Mouse (Mus musculus) left cerebral cortex, adult 8-10 months (tissue): ENCODE results near the gene Trem3. TPM values are rescaled to one million over a fixed set of nuclear protein-coding genes. Genes with fewer than 3 reads are reported as not detected.

Experiments
- DNase-seq, 2 experiments: peaks; one replicate each; pipeline ENCODE4 v3.0.0; 2022; ENCODE audit warnings: low spot score in 2 of 2
- total RNA-seq, 4 experiments: library from RNA; stranded (reverse); gene quantifications; 2 replicates each; pipeline ENCODE4 v1.2.4; 2022

The Trem3 gene
- total RNA-seq, 4 experiments from 2014 or later = 0.51 to 0.57 TPM; not detected in 2

GRCm38 (mm10) chr17:48269833-48270232 is 22.3 kb downstream of the Trem3 start:
- DNase-seq = no peak

DNA sequence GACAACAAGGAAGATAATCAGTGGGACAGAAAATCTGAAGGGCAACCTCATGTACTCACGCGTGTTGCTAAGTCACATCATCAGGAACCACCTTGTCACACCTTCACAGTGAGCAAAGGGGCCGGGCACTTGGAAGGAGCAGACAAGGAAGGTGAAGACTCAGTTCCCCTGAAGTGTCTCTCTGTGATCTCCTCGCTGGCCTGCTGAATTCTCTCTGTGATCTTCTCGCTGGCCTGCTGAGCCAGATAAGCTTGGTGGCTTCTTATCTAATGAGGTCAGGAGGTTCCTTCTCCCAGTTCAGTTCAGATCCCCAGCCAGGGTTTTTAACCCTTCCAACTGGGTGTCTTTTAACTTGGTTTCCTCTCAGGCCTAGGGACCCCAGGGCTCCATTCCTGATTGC is 24.6 kb downstream of the Trem3 start:
- no peak for DNase-seq

- no peak for DNase-seq
Measured at GRCm38 (mm10) chr17:48272598-48272997, 25.0 kb downstream of the Trem3 start.

DNA sequence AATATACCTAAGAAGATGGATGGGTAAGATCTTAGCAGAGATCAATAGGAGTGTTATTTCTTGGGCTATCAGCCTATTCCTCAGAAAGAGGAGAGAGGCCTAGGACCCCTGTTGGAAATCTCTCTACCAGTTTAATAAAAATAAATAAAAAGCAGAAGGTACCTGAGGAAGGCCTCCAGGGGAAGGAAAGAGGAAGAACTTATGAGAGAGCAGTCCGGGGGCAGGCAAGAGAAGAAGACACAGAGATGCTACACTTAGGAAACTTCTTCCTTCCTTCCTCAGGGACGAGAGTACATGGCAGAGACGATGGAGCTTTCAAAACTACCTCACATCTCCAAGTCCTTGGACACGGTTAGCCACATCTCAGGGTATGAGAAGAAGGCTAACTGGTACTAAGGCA is 26.5 kb downstream of the Trem3 start:
- no peak for DNase-seq

- DNase-seq = peak; percentile 48 to 56
Measured at GRCm38 (mm10) chr17:48274885-48275284, 27.3 kb downstream of the Trem3 start.

DNA sequence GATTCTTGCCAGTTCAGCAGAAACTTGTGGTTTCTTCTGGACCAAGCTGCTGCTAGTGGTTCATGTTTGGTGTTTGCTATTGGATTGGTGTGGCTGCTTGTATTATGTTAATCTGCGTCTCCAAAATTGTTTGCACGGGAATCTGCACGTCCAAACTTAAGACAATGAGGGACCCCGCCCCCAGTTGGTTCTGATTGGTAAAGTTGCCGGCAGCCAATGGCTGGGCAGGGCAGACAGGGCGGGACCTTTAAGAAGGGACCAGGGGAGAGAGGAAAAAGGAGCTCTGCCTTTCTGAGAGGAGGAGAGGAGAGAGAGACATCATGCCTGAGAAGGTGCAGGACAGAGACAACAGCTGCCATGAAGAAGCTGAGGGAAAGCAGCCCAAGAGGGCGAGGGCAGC is 28.2 kb downstream of the Trem3 start:
- DNase-seq = no peak

DNA sequence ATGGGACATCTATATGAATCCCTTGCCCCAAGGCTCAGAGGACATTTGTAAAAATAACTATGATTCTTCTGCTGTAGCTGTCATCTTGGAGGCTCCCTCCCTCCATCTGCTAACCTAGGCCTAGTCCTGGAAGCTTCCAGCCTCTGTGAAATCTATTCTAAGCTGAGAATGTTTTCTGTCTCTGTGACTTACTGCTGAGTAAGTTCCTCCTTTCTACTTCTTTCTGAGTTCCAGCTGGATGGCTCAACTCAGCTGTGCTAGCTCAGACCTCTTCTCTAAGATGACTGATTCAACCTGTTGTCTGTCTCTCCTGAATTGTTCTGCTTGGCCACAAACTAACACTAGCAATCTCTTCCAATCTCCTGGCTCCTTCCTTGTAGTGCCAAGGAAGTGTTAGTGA is 30.8 kb downstream of the Trem3 start:
- no peak for DNase-seq

DNA sequence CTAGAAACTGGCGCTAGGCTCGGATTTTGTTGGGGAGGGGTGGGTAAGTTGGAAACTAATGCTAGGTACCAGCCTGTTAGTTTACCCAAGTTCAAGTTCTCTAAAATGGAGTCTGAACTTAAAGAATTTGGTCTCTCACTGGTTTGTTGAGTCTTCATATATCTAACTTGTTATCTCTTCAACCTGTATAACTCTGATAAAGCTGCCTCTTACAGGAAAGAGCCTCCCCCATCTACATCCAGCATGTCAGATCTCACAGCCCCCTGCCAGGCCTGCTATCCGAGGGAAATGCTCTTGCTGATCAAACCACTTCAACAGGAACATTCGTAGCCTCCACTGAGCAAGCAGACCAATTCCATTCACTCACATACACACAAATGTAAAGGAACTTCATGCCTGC is 31.4 kb downstream of the Trem3 start:
- no peak for DNase-seq

DNA sequence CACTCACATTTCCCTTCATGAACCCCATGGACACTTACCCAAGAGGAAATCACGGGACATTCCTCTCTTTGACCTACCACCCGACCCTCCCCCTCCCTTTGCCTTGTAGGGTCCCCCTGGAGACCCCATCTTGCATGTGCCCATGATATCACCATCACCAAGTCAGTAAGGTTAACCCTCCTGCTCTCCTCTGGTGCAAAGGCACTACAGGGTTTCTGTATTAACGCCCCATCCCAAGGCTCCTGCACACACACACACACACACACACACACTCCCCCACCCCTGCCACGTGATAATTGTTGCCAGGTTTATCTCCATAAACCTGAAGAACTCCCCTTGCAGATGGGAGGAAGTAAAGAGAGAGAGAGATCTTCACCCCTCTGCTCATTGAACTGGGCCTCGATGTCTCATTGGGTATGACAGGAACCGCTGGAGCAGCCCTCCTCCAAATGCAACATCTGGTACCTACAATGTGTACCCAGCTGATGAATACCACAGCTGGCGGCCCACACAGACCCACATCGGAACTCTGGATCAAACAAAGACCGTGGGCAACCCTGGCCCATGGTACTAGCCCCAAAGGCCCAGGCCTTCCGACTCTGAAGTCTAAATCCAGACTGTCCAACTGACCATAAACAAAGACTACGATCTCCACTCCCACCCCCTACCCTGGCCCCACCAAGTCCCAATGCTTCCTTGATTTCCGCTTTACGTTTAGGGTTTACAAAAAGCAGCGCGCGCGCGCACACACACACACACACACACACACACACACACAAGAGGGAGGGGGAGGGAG is 33.6 kb downstream of the Trem3 start:
- DNase-seq = no peak

DNA sequence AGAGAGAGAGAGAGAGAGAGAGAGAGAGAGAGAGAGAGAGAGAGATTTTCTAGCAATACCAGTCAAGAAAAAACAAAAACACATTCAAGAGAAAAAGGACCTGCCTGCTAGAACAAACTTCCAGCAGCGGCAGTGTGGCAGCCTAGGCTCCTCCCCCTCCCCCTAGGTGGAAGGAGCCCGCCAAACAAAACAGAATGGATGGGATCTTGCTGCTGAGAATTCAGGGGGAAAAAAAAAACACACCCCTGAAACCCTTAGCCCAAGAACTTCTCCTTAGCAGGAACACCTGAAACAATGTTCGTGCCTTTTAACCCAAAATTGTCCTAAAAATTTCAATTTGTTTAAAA is 34.1 kb downstream of the Trem3 start:
- DNase-seq = no peak

DNA sequence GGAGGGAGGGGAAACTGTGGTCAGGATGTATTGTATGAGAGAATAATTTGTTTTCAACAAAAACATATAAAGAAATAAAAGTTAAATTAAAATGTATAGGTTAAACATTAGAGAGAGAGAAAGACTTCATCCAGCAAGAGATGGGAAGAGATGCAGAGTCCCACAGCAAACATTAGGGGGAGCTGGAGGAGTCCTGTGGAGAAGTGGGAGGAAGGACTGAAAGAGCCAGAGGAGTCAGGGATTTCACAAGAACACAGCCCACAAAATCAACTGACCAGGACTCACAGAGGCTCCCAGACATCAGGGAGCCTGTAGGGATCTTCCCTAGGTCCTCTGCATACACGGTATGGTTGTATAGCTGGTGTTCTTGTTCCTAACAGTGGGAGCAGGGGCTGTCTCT is 39.2 kb downstream of the Trem3 start:
- no peak for DNase-seq

- DNase-seq = no peak
Measured at GRCm38 (mm10) chr17:48287276-48287675, 39.7 kb downstream of the Trem3 start.

GRCm38 (mm10) chr17:48293500-48294194 is 46.1 kb downstream of the Trem3 start:
- no peak for DNase-seq

DNA sequence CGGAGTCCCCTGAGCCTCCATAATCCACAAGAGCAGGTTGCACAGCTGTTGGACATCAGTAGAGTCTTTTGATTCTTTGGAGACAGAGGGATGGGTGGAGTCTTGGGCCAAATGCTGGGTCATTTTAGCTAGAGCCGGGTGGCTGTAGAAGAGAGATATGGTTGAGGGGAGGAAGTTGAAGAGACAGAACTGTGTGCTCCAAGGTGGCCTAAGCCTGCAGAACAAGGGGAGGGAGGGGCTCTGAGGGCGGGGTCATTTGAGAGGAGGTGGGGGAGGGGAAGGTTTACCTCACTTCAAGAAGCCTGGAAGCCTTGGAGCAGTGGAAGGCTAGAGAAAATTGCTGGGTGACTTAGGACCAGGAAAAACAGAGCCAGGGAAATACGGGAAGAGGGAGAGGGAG is 51.6 kb downstream of the Trem3 start, which contains the start of gene Treml2:
Treml2 (plus strand) TSS at position 296 of the 400 bp plus-strand sequence.
- no peak for DNase-seq

GRCm38 (mm10) chr17:48299756-48300155 is 52.2 kb downstream of the Trem3 start:
- DNase-seq = no peak

DNA sequence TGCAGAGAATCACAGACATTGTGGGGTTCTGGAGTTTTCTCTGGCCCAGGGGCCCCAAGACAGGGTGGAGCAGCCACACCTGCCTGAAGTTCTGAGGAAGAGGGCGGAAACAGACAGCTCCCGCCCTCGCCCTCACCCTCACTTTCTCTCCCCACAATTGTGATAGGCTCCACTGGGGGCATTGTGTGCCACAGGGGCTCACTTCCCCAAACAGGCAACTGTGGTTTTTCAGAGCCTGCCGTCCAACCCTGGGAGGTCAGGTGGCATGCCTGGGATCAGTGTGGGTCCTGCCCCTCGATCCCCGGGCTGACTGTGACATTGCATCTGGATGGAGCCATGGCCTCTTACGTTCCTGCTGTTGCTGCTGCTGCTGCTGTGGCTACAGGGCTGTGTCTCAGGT is 52.6 kb downstream of the Trem3 start:
- DNase-seq = no peak

GRCm38 (mm10) chr17:48300861-48301260 is 53.3 kb downstream of the Trem3 start:
- DNase-seq = no peak

- no peak for DNase-seq
Measured at GRCm38 (mm10) chr17:48301792-48302191, 54.2 kb downstream of the Trem3 start.

Other genes starting within 250 kb of the Trem3 start
- gene 1700122O11Rik, start 209.5 kb upstream of the Trem3 start, total RNA-seq = not detected
- gene 1700067P10Rik, start 158.5 kb upstream of the Trem3 start, total RNA-seq = not detected
- gene 9830107B12Rik, start 101.5 kb upstream of the Trem3 start, total RNA-seq = under 1 TPM in 1 of 4 experiments, not detected in 3; 0.26 TPM
- gene A530064D06Rik, start 80.5 kb upstream of the Trem3 start, total RNA-seq = not detected
- under 1 TPM in 1 of 4 experiments, not detected in 3; 0.21 TPM for gene Trem1, start 15.0 kb upstream of the Trem3 start, total RNA-seq
- not detected for gene Treml4, start 16.5 kb downstream of the Trem3 start, total RNA-seq
- gene Treml2, start 51.7 kb downstream of the Trem3 start, total RNA-seq = 1 to 10 TPM in 2 of 4 experiments, under 1 TPM in 2; 0.28 to 1.9 (median 0.87) TPM
- gene B430306N03Rik, start 68.4 kb downstream of the Trem3 start, total RNA-seq = under 1 TPM in 3 of 4 experiments, not detected in 1; 0.15 to 1.00 (median 0.16) TPM
- 100 to 1,000 TPM in 1 of 4 experiments, 10 to 100 TPM in 3; 12.6 to 115 (median 56.3) TPM for gene Trem2, start 98.6 kb downstream of the Trem3 start, total RNA-seq
- under 1 TPM in 3 of 4 experiments, not detected in 1; 0.46 to 0.72 (median 0.61) TPM for gene Treml1, start 112.1 kb downstream of the Trem3 start, total RNA-seq
- gene Nfya, start 162.1 kb downstream of the Trem3 start, total RNA-seq = 10 to 100 TPM; 20.6 to 29.3 (median 24.4) TPM
- 10 to 100 TPM; 15.1 to 16.4 (median 15.8) TPM for gene Oard1, start 162.2 kb downstream of the Trem3 start, total RNA-seq
- gene Apobec2, start 185.2 kb downstream of the Trem3 start, total RNA-seq = under 1 TPM in 1 of 4 experiments, not detected in 3; 0.52 TPM
- not detected for gene Tspo2, start 203.7 kb downstream of the Trem3 start, total RNA-seq
- under 1 TPM; 0.22 to 0.67 (median 0.31) TPM for gene Unc5cl, start 207.1 kb downstream of the Trem3 start, total RNA-seq